Mouse (Mus musculus) embryonic fibroblast, embryonic 13.5 days (primary cell): ENCODE data around the gene Wdr82.

Source experiments
- CTCF ChIP-seq: IDR thresholded peaks from 2 replicates; pipeline ENCODE4 v1.5.1; 2011; ENCODE audit warnings: mild to moderate bottlenecking, control low read depth, low read length, moderate library complexity, borderline replicate concordance; ENCODE audit not compliant: insufficient read depth
- POLR2A ChIP-seq: IDR thresholded peaks from 2 replicates; pipeline ENCODE4 v1.6.1; 2011; ENCODE audit warnings: low read depth, mild to moderate bottlenecking, control low read depth, low read length, moderate library complexity

DNA sequence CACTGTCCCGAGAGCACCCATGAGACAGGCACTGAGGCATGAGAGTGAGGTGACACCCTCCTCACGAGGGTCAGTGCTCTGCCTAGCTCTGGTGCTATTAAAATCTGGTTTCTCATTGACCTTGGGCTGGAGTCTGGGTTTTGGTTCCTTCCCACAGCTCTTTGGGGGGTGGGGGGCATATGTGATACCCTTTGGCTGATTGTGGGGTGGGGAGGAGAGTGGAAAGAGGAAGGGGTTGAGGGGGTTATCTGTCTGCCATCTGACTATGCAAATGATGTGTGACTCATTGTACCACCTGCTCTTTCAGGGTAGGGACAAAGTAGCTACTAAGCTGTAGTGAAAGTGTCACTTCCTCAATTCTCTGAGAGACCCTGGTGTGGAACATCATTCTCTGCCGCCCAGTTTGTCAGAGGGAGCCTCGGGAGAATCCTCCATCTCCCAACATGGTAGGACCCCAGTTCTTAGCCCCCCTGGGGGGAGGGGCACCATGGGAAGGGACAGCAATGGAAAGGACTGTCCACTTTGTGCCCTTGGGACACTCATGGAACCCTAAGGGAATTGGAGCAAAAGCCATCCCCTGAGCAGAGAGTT is 51.6 kb downstream of the Wdr82 start, which contains the start of gene Tlr9:
- no peak for TF ChIP-seq CTCF
- TF ChIP-seq POLR2A, result no peak
